Mouse (Mus musculus): ENCODE results near the gene AY074887. TPM values are rescaled to one million over a fixed set of nuclear protein-coding genes. Genes with fewer than 3 reads are reported as not detected.

Gene AY074887
- polyA plus RNA-seq, 1 experiment from 2014 or later = 0.77 TPM

GRCm38 (mm10) chr9:54949465-54949864, 1.3 kb downstream of the AY074887 start:
- no peak overlapping the region for H3K4me3 ChIP-seq (replicated peaks)
- no peaks in the 10 kb centered on the region for H3K27me3 ChIP-seq (replicated peaks)
- no peak overlapping the region for H3K27ac ChIP-seq
- 0 out of 2 replicates have a peak, but pooled peaks cover 12% of the 10 kb centered on the region for H3K36me3 ChIP-seq
- H3K4me2 ChIP-seq = no peak overlapping the region
- H3K9me3 ChIP-seq = no peaks in the 10 kb centered on the region
- H3K4me1 ChIP-seq = 0 out of 2 replicates have a peak, but pooled peaks cover 9% of the 10 kb centered on the region
- ATAC-seq (ENCODE audit: insufficient read depth, low FRiP score, low read depth) = no peak
- no peak overlapping the region for H3K9ac ChIP-seq

GRCm38 (mm10) chr9:54946256-54946655, 4.5 kb downstream of the AY074887 start:
- Histone ChIP-seq H3K27ac (no peak overlapping the region), H3K4me1 (no peaks in the 10 kb centered on the region), H3K9ac (no peak overlapping the region), H3K4me2 (no peak overlapping the region), H3K4me3 (replicated peaks) (no peak overlapping the region), H3K36me3 (no peaks in the 10 kb centered on the region), H3K27me3 (replicated peaks) (no peaks in the 10 kb centered on the region), H3K9me3 (no peaks in the 10 kb centered on the region)
- WGBS = 64% methylated on average over 16 of the region's 16 CpGs
- no peak for ATAC-seq (ENCODE audit: insufficient read depth, low FRiP score, low read depth)

- H3K9ac ChIP-seq = no peak overlapping the region
- no peaks in the 10 kb centered on the region for H3K9me3 ChIP-seq
- H3K4me3 ChIP-seq (replicated peaks) = no peak overlapping the region
- no peak for ATAC-seq (ENCODE audit: insufficient read depth, low FRiP score, low read depth)
- H3K27ac ChIP-seq = no peak overlapping the region
- H3K4me2 ChIP-seq = no peak overlapping the region
- H3K4me1 ChIP-seq = no peaks in the 10 kb centered on the region
- 65% methylated on average over 2 of the region's 2 CpGs for whole genome bisulfite sequencing
- no peaks in the 10 kb centered on the region for H3K27me3 ChIP-seq (replicated peaks)
- no peaks in the 10 kb centered on the region for H3K36me3 ChIP-seq
These were observed 6.3 kb downstream of the AY074887 start for GRCm38 (mm10) chr9:54944467-54944866.

GRCm38 (mm10) chr9:54942071-54942470, 8.7 kb downstream of the AY074887 start:
- Histone ChIP-seq H3K27me3 (replicated peaks) (no peaks in the 10 kb centered on the region), H3K27ac (no peak overlapping the region), H3K36me3 (no peaks in the 10 kb centered on the region), H3K9me3 (no peaks in the 10 kb centered on the region), H3K9ac (no peak overlapping the region), H3K4me3 (replicated peaks) (no peak overlapping the region), H3K4me1 (no peaks in the 10 kb centered on the region), H3K4me2 (no peak overlapping the region)
- WGBS = 83% methylated on average over 4 of the region's 4 CpGs
- no peak for ATAC-seq (ENCODE audit: insufficient read depth, low FRiP score, low read depth)

- Histone ChIP-seq H3K4me3 (replicated peaks) (no peak overlapping the region), H3K36me3 (no peaks in the 10 kb centered on the region), H3K9ac (no peak overlapping the region), H3K4me2 (no peak overlapping the region), H3K27ac (no peak overlapping the region), H3K4me1 (no peaks in the 10 kb centered on the region), H3K27me3 (replicated peaks) (no peaks in the 10 kb centered on the region), H3K9me3 (no peaks in the 10 kb centered on the region)
- WGBS = 67% methylated on average over 2 of the region's 2 CpGs
- no peak for ATAC-seq (ENCODE audit: insufficient read depth, low FRiP score, low read depth)
These were observed 18.4 kb downstream of the AY074887 start for GRCm38 (mm10) chr9:54932379-54932778.

GRCm38 (mm10) chr9:54931765-54932164, 19.0 kb downstream of the AY074887 start:
- no peak overlapping the region for H3K27ac ChIP-seq
- 4% methylated on average over 1 of the region's 1 CpGs for WGBS
- no peak overlapping the region for H3K4me2 ChIP-seq
- ATAC-seq (ENCODE audit: insufficient read depth, low FRiP score, low read depth) = no peak
- H3K36me3 ChIP-seq = no peaks in the 10 kb centered on the region
- H3K4me3 ChIP-seq (replicated peaks) = no peak overlapping the region
- no peak overlapping the region for H3K9ac ChIP-seq
- no peaks in the 10 kb centered on the region for H3K9me3 ChIP-seq
- no peaks in the 10 kb centered on the region for H3K4me1 ChIP-seq
- no peaks in the 10 kb centered on the region for H3K27me3 ChIP-seq (replicated peaks)

- H3K4me2 ChIP-seq = no peak overlapping the region
- no peaks in the 10 kb centered on the region for H3K36me3 ChIP-seq
- no peak for ATAC-seq (ENCODE audit: insufficient read depth, low FRiP score, low read depth)
- no peaks in the 10 kb centered on the region for H3K27me3 ChIP-seq (replicated peaks)
- H3K27ac ChIP-seq = no peak overlapping the region
- H3K9ac ChIP-seq = no peak overlapping the region
- H3K4me1 ChIP-seq = no peaks in the 10 kb centered on the region
- H3K4me3 ChIP-seq (replicated peaks) = no peak overlapping the region
- no peaks in the 10 kb centered on the region for H3K9me3 ChIP-seq
- WGBS = 78% methylated on average over 1 of the region's 1 CpGs
These were observed 20.1 kb downstream of the AY074887 start for GRCm38 (mm10) chr9:54930741-54931140.

- WGBS = 57% methylated on average over 4 of the region's 4 CpGs
- H3K36me3 ChIP-seq = peaks cover 5% of the 10 kb centered on the region; the same call in 1 of the 2 replicates
- H3K27me3 ChIP-seq (replicated peaks) = no peaks in the 10 kb centered on the region
- no peak overlapping the region for H3K27ac ChIP-seq
- no peak overlapping the region for H3K9ac ChIP-seq
- H3K9me3 ChIP-seq = no peaks in the 10 kb centered on the region
- no peak overlapping the region for H3K4me3 ChIP-seq (replicated peaks)
- no peak for ATAC-seq (ENCODE audit: insufficient read depth, low FRiP score, low read depth)
- H3K4me1 ChIP-seq = no peaks in the 10 kb centered on the region
- no peak overlapping the region for H3K4me2 ChIP-seq
These were observed 30.9 kb downstream of the AY074887 start for GRCm38 (mm10) chr9:54919946-54920345.

GRCm38 (mm10) chr9:54918781-54919180, 32.0 kb downstream of the AY074887 start:
- Histone ChIP-seq H3K27me3 (replicated peaks) (no peaks in the 10 kb centered on the region), H3K27ac (no peak overlapping the region), H3K4me1 (no peaks in the 10 kb centered on the region), H3K4me3 (replicated peaks) (no peak overlapping the region), H3K9ac (no peak overlapping the region), H3K36me3 (peaks cover 5% of the 10 kb centered on the region; the same call in 1 of the 2 replicates), H3K4me2 (no peak overlapping the region), H3K9me3 (no peaks in the 10 kb centered on the region)
- 76% methylated on average over 5 of the region's 5 CpGs for WGBS
- no peak for ATAC-seq (ENCODE audit: insufficient read depth, low FRiP score, low read depth)

GRCm38 (mm10) chr9:54918191-54918590, 32.6 kb downstream of the AY074887 start:
- H3K4me1 ChIP-seq = no peaks in the 10 kb centered on the region
- no peak overlapping the region for H3K4me3 ChIP-seq (replicated peaks)
- no peak overlapping the region for H3K27ac ChIP-seq
- no peaks in the 10 kb centered on the region for H3K27me3 ChIP-seq (replicated peaks)
- WGBS = 69% methylated on average over 2 of the region's 2 CpGs
- ATAC-seq (ENCODE audit: insufficient read depth, low FRiP score, low read depth) = no peak
- H3K4me2 ChIP-seq = peak overlapping the region; percentile 91; the same call in 1 of the 2 replicates
- H3K36me3 ChIP-seq = peaks cover 5% of the 10 kb centered on the region; the same call in 1 of the 2 replicates
- no peak overlapping the region for H3K9ac ChIP-seq
- H3K9me3 ChIP-seq = no peaks in the 10 kb centered on the region

- no peaks in the 10 kb centered on the region for H3K9me3 ChIP-seq
- peak; percentile 98 for ATAC-seq (ENCODE audit: insufficient read depth, low FRiP score, low read depth)
- peak within 1 kb of the TSS; percentile 54 for H3K9ac ChIP-seq
- peaks cover under 1% of the 10 kb centered on the region; the same call in 1 of the 2 replicates for H3K36me3 ChIP-seq
- peak within 1 kb of the TSS; percentile 91 for H3K4me2 ChIP-seq
- H3K27me3 ChIP-seq (replicated peaks) = no peaks in the 10 kb centered on the region
- no peaks in the 10 kb centered on the region for H3K4me1 ChIP-seq
- peak within 1 kb of the TSS; percentile 62 for H3K27ac ChIP-seq
- H3K4me3 ChIP-seq (replicated peaks) = peak within 1 kb of the TSS; percentile 64
- under 1% methylated on average over 34 of the region's 34 CpGs for WGBS
These were observed 33.7 kb downstream of the AY074887 start, which contains the start of gene Hykk for GRCm38 (mm10) chr9:54917010-54917677. TSS of gene Hykk (plus strand) at chr9:54917283.

GRCm38 (mm10) chr9:54916401-54916800, 34.4 kb downstream of the AY074887 start:
- no peak for ATAC-seq (ENCODE audit: insufficient read depth, low FRiP score, low read depth)
- no peak overlapping the region for H3K27ac ChIP-seq
- H3K4me3 ChIP-seq (replicated peaks) = peak overlapping the region; percentile 64; the same call in 1 of the 2 replicates
- H3K4me1 ChIP-seq = no peaks in the 10 kb centered on the region
- WGBS = 72% methylated on average over 8 of the region's 8 CpGs
- H3K27me3 ChIP-seq (replicated peaks) = no peaks in the 10 kb centered on the region
- H3K9ac ChIP-seq = no peak overlapping the region
- H3K9me3 ChIP-seq = no peaks in the 10 kb centered on the region
- H3K4me2 ChIP-seq = peak overlapping the region; percentile 91
- H3K36me3 ChIP-seq = no peaks in the 10 kb centered on the region

All from stomach, embryonic 15.5 days (tissue).